ENCODE assay signal across 15 mouse cellular contexts in genomic region chr7:137611891-137612522, GRCm38 (mm10).
A peak's percentile ranks its signal among the peaks of the same experiment; 100 is the strongest.
DNase-seq lines count a peak whose midpoint lies in the region; ATAC-seq lines count a peak whose summit lies in the region.
"Had no signal": no experiment of that assay in that cellular context is flagged by ENCODE, and none has a peak within 500 bp of the region (broad histone marks: within the 10 kb centered on the region; RNA-seq: fewer than 3 reads in every experiment).

No protein-coding gene starts in this region.

- H3K27ac ChIP-seq in hindbrain, embryonic 16.5 days (ENCODE audit: low read depth, low read length), result no peak overlapping the region
- no peak overlapping the region for H3K27ac ChIP-seq in hindbrain, embryonic 10.5 days
- no peak overlapping the region for H3K27ac ChIP-seq in neural tube, embryonic 15.5 days (replicated peaks)
- H3K27ac ChIP-seq: heart, adult 2 months; hindbrain, embryonic 14.5 days had no signal

- ATAC-seq in cerebellum, adult (ENCODE audit: insufficient number of reproducible peaks, low FRiP score, low TSS enrichment), result no peak
- peak; percentile 52; the same call in 1 of the 2 replicates for ATAC-seq in hindbrain, embryonic 16.5 days
- no peak for ATAC-seq in neural tube, embryonic 15.5 days (ENCODE audit: low FRiP score)

- 57% methylated on average over 7 of the region's 7 CpGs for WGBS in hindbrain, embryonic 16.5 days
- WGBS in hindbrain, embryonic 10.5 days, result 86% methylated on average over 7 of the region's 7 CpGs
- 83% methylated on average over 7 of the region's 7 CpGs for WGBS in neural tube, embryonic 15.5 days

- no peak overlapping the region for H3K4me3 ChIP-seq in hindbrain, embryonic 16.5 days (ENCODE audit: low read length)
- H3K4me3 ChIP-seq in hindbrain, embryonic 10.5 days, result no peak overlapping the region
- no peak overlapping the region for H3K4me3 ChIP-seq in neural tube, embryonic 15.5 days (replicated peaks)
- H3K4me3 ChIP-seq: erythroblast, embryonic 14.5 days; heart, adult 2 months had no signal

- no peaks in the 10 kb centered on the region for H3K9me3 ChIP-seq in hindbrain, embryonic 16.5 days (ENCODE audit: control insufficient read depth, low read length)
- 0 out of 2 replicates have a peak, but pooled peaks cover 5% of the 10 kb centered on the region for H3K9me3 ChIP-seq in hindbrain, embryonic 10.5 days
- H3K9me3 ChIP-seq in neural tube, embryonic 15.5 days (replicated peaks), result no peaks in the 10 kb centered on the region

- H3K4me1 ChIP-seq in hindbrain, embryonic 16.5 days (ENCODE audit: control insufficient read depth, insufficient read depth, low read depth, low read length), result no peaks in the 10 kb centered on the region
- peaks cover 5% of the 10 kb centered on the region; the same call in 1 of the 2 replicates for H3K4me1 ChIP-seq in hindbrain, embryonic 10.5 days (replicated peaks)
- no peaks in the 10 kb centered on the region for H3K4me1 ChIP-seq in neural tube, embryonic 15.5 days

- no peaks in the 10 kb centered on the region for H3K36me3 ChIP-seq in hindbrain, embryonic 16.5 days (ENCODE audit: control insufficient read depth, insufficient read depth, low read length)
- H3K36me3 ChIP-seq in hindbrain, embryonic 10.5 days, result no peaks in the 10 kb centered on the region
- no peaks in the 10 kb centered on the region for H3K36me3 ChIP-seq in neural tube, embryonic 15.5 days
- H3K36me3 ChIP-seq: G1E had no signal

- H3K4me2 ChIP-seq in hindbrain, embryonic 16.5 days (ENCODE audit: low read length), result no peak overlapping the region
- H3K4me2 ChIP-seq in neural tube, embryonic 15.5 days, result no peak overlapping the region
- H3K4me2 ChIP-seq: hindbrain, embryonic 14.5 days had no signal

- DNase-seq in cerebellum, adult 11 months, result peak; percentile 16
- DNase-seq in hindbrain, embryonic 10.5 days (ENCODE audit: low spot score), result no peak
- DNase-seq in retina, postnatal 1 day, result peak; percentile 28
- no peak for DNase-seq in retina, embryonic 14.5 days (ENCODE audit: low spot score)
- DNase-seq in right cerebral cortex, postnatal 25 days, result no peak
- DNase-seq: kidney, postnatal 36 days; lung, adult 18-20 months; spleen, adult 18-20 months had no signal

- no peaks in the 10 kb centered on the region; the same call in 1 of the 2 replicates for H3K27me3 ChIP-seq in hindbrain, embryonic 16.5 days (replicated peaks; ENCODE audit: control insufficient read depth, insufficient read depth, low read length)
- no peaks in the 10 kb centered on the region for H3K27me3 ChIP-seq in hindbrain, embryonic 10.5 days (ENCODE audit: insufficient read depth, poor library complexity, severe bottlenecking)
- H3K27me3 ChIP-seq in neural tube, embryonic 15.5 days (replicated peaks), result no peaks in the 10 kb centered on the region

- no peak overlapping the region for H3K9ac ChIP-seq in hindbrain, embryonic 16.5 days (ENCODE audit: low read depth, low read length)
- no peak overlapping the region for H3K9ac ChIP-seq in neural tube, embryonic 15.5 days (replicated peaks)
- H3K9ac ChIP-seq: hindbrain, embryonic 14.5 days had no signal

Comparison
In these comparisons a context has a peak if more than half of its experiments do, and no peak if none do; other contexts are left out.
1. DNase-seq: peak in cerebellum, adult 11 months (single experiment) and retina, postnatal 1 day (single experiment); none in hindbrain, embryonic 10.5 days (single experiment), retina, embryonic 14.5 days (single experiment) and right cerebral cortex, postnatal 25 days (single experiment).